Mouse (Mus musculus) lung, embryonic 16.5 days (tissue): ENCODE data around the gene Gmeb2. TPM values are rescaled to one million over a fixed set of nuclear protein-coding genes. Genes with fewer than 3 reads are reported as not detected.

Experiments
- ATAC-seq: fragments of 200-750 bp; cut with Nextera tagmentation; 2 replicates; pipeline ENCODE4 v1.8.0; 2017; ENCODE audit warnings: low read depth, mild to moderate bottlenecking, moderate library complexity
- H3K27ac ChIP-seq: fragments of 300-500 bp; sonication (generic); 2 replicates; pipeline ENCODE4 v1.5.1; 2014; ENCODE audit warnings: mild to moderate bottlenecking, control low read depth, low read length
- H3K27me3 ChIP-seq: fragments of 300-500 bp; sonication (generic); 2 replicates; pipeline ENCODE4 v1.6.1; 2014; ENCODE audit warnings: low read depth, low read length, mixed read lengths; ENCODE audit not compliant: control insufficient read depth, insufficient read depth
- H3K36me3 ChIP-seq: fragments of 300-500 bp; sonication (generic); 2 replicates; pipeline ENCODE4 v1.6.1; 2014; ENCODE audit warnings: low read length; ENCODE audit not compliant: control insufficient read depth, insufficient read depth
- H3K4me1 ChIP-seq: fragments of 300-500 bp; sonication (generic); replicated peaks from 2 replicates; pipeline ENCODE4 v1.6.1; 2014; ENCODE audit warnings: low read length, mixed read lengths; ENCODE audit not compliant: control insufficient read depth, insufficient read depth
- H3K4me2 ChIP-seq: fragments of 300-500 bp; sonication (generic); 2 replicates; pipeline ENCODE4 v1.6.1; 2014; ENCODE audit warnings: low read depth, low read length, control low read depth
- H3K4me3 ChIP-seq: fragments of 300-500 bp; sonication (generic); 2 replicates; pipeline ENCODE4 v1.5.1; 2014; ENCODE audit warnings: mild to moderate bottlenecking, low read length, control low read depth
- H3K9ac ChIP-seq: fragments of 300-500 bp; sonication (generic); 2 replicates; pipeline ENCODE4 v1.6.1; 2014; ENCODE audit warnings: low read length, control low read depth
- H3K9me3 ChIP-seq: fragments of 300-500 bp; sonication (generic); 2 replicates; pipeline ENCODE4 v1.6.1; 2016; ENCODE audit warnings: low read length; ENCODE audit not compliant: control insufficient read depth
- WGBS: fragments of 180-500 bp; shearing (Covaris S2); extraction: QIAGEN DNeasy Blood & Tissue Kit; methylation state at CpG from one replicate; pipeline ENCODE4 v1.1.7; 2014; 5-methylcytosine and 5-hydroxymethylcytosine counted together
- polyA plus RNA-seq: library from polyadenylated mRNA; unstranded; fragments of >200 nt; fragmentation: Nextera tagmentation; extraction: Ambion mirVana; gene quantifications from 2 replicates; pipeline ENCODE4 v1.2.1, GENCODE M21; 2015

The Gmeb2 gene
- polyA plus RNA-seq, 1 experiment from 2014 or later: 14.3 TPM

GRCm38 (mm10) chr2:181313344-181314079, 25.7 kb upstream of the Gmeb2 start:
- no peaks in the 10 kb centered on the region for H3K36me3 ChIP-seq
- ATAC-seq: peak; percentile 5; the same call in 1 of the 2 replicates
- WGBS: 3% methylated on average over 35 of the region's 35 CpGs
- peaks cover 5% of the 10 kb centered on the region; the same call in 1 of the 2 replicates for H3K4me1 ChIP-seq
- H3K27ac ChIP-seq: no peak overlapping the region
- H3K9ac ChIP-seq: no peak overlapping the region
- H3K27me3 ChIP-seq: peaks cover 32% of the 10 kb centered on the region
- no peak overlapping the region for H3K4me3 ChIP-seq
- no peaks in the 10 kb centered on the region for H3K9me3 ChIP-seq
- H3K4me2 ChIP-seq: no peak overlapping the region; the same call in 1 of the 2 replicates

DNA sequence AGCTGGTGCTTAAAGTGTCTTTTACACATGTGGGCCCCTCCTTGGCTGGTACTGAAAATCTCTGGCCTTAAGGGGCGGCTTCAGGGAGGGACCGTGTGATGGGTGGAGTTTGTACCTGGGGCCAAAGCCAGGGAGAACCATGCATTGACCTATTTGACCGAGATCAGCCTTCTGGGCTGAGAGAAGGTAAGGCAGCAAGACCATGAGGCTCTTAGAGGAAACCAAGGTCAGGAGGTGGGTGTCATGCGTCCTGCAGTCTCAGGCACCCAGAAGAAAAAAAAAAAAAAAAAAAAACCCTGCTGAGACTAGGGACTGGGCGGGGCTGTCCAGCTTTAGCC, 25.1 kb upstream of the Gmeb2 start:
- 9% methylated on average over 5 of the region's 5 CpGs for WGBS
- Histone ChIP-seq H3K27ac (no peak overlapping the region), H3K4me3 (no peak overlapping the region), H3K27me3 (peaks cover 32% of the 10 kb centered on the region), H3K4me2 (no peak overlapping the region), H3K36me3 (no peaks in the 10 kb centered on the region), H3K9me3 (no peaks in the 10 kb centered on the region), H3K4me1 (peaks cover 5% of the 10 kb centered on the region; the same call in 1 of the 2 replicates), H3K9ac (no peak overlapping the region)
- no peak for ATAC-seq

DNA sequence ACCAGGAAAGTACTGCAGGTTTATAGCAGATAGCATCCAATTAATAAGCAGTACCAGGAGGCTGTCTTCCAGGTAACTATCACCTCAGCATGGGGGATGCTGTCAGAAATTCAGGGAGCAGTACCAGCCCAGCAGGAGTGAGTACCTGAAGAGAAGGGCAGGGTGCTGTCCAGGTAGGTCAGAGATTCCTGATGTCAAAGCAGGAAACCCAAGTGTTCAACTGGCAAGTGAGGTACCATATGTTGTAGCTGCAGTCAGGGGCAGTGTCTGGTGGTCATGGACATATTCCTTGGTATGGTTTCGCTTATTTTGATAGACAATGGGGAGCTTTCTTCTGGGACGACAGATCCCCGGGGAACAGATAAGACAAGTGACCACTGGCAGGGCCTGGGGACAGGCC, 24.6 kb upstream of the Gmeb2 start:
- H3K9me3 ChIP-seq: no peaks in the 10 kb centered on the region
- no peak overlapping the region for H3K27ac ChIP-seq
- 70% methylated on average over 3 of the region's 3 CpGs for WGBS
- H3K4me3 ChIP-seq: no peak overlapping the region
- no peak overlapping the region for H3K4me2 ChIP-seq
- peaks cover 5% of the 10 kb centered on the region; the same call in 1 of the 2 replicates for H3K4me1 ChIP-seq
- ATAC-seq: no peak
- no peaks in the 10 kb centered on the region for H3K36me3 ChIP-seq
- peaks cover 35% of the 10 kb centered on the region for H3K27me3 ChIP-seq
- no peak overlapping the region for H3K9ac ChIP-seq

DNA sequence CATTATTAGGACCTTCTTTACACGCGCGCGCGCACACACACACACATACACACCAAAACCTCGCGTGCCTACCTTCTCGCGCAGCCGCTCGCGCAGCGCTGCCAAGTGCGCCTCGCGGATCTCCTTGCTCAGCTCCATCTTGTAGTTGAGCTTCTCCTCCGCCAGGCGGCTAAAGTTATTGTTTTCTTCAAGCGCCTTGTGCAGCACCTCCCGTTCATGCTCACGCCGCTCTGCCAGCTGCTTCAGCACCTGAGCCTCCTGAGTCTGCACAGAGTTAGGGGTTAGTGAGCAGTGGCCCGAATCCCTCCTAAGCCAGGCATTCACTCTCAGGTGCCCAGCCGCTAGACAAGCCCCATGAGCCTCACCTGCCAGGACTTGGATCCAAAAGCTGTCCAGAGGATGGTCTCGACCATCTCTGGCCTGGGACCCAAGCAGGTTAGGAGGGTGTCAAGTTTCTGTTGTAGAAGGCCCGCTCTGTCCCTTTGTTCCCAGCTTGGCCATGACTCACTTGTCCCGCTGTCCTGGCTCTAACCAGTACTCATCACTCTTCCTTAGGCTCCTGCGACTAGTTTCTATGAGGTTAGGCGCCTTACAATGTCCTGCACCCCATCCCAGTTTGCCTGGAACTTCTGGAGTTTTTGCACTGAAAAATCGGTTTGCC, 19.4 kb upstream of the Gmeb2 start:
- Histone ChIP-seq H3K9me3 (no peaks in the 10 kb centered on the region), H3K4me2 (no peak overlapping the region), H3K27ac (no peak overlapping the region), H3K36me3 (no peaks in the 10 kb centered on the region), H3K9ac (no peak overlapping the region), H3K27me3 (peaks cover 19% of the 10 kb centered on the region), H3K4me1 (no peaks in the 10 kb centered on the region), H3K4me3 (no peak overlapping the region)
- no peak for ATAC-seq
- 7% methylated on average over 30 of the region's 30 CpGs for WGBS

GRCm38 (mm10) chr2:181304944-181305343, 17.1 kb upstream of the Gmeb2 start:
- H3K36me3 ChIP-seq: peaks cover 10% of the 10 kb centered on the region
- no peak overlapping the region for H3K4me2 ChIP-seq
- no peak overlapping the region for H3K27ac ChIP-seq
- no peak overlapping the region for H3K4me3 ChIP-seq
- H3K27me3 ChIP-seq: peaks cover 13% of the 10 kb centered on the region
- H3K9ac ChIP-seq: no peak overlapping the region
- no peaks in the 10 kb centered on the region for H3K4me1 ChIP-seq
- ATAC-seq: no peak
- peaks cover 3% of the 10 kb centered on the region; the same call in 1 of the 2 replicates for H3K9me3 ChIP-seq
- 81% methylated on average over 1 of the region's 1 CpGs for WGBS

DNA sequence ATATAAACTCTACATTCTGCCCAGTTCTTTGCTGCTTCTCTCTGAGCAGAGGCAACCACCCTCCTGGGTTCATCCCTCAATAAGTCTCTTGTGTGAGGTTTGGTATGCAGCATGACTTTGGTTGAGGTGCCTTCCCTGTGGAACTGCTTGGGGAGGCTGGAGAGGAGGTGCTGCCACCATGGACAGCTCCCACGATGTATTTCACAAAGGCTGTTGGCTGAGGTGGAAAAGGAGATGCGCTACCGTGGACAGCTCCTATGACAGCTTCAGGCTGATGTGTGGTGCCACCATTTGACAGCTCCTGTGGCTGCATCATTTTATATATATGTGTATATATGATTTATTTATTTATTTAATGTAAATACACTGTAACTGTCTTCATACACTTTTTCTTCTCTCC, 14.2 kb upstream of the Gmeb2 start:
- Histone ChIP-seq H3K9me3 (peaks cover 3% of the 10 kb centered on the region; the same call in 1 of the 2 replicates), H3K9ac (no peak overlapping the region), H3K4me3 (no peak overlapping the region), H3K27ac (no peak overlapping the region), H3K27me3 (peaks cover 10% of the 10 kb centered on the region), H3K36me3 (peaks cover 10% of the 10 kb centered on the region), H3K4me2 (no peak overlapping the region), H3K4me1 (no peaks in the 10 kb centered on the region)
- WGBS: 26% methylated on average over 3 of the region's 3 CpGs
- no peak for ATAC-seq

DNA sequence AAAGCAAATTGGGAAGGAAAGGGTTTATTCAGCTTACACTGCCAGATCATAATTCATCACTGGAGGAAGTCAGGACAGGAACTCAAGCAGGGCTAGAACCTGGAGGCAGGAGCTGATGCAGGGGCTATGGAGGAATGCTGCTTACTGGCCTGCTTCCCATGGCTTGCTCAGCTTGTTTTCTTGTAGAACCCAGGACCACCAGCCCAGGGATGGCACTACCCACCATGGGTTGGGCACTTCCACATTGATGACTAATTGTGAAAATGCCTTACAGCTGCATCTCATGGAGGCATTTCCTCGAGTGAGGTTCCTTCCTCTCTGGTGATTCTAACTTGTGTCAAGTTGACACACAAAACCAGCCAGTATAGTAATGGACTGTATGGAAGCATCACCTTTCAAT, 3.1 kb upstream of the Gmeb2 start:
- Histone ChIP-seq H3K36me3 (peaks cover 3% of the 10 kb centered on the region), H3K4me1 (peaks cover 12% of the 10 kb centered on the region), H3K4me3 (no peak overlapping the region), H3K9me3 (no peaks in the 10 kb centered on the region), H3K9ac (no peak overlapping the region), H3K27me3 (no peaks in the 10 kb centered on the region), H3K27ac (no peak overlapping the region), H3K4me2 (no peak overlapping the region)
- no peak for ATAC-seq
- WGBS: 61% methylated on average over 1 of the region's 1 CpGs

DNA sequence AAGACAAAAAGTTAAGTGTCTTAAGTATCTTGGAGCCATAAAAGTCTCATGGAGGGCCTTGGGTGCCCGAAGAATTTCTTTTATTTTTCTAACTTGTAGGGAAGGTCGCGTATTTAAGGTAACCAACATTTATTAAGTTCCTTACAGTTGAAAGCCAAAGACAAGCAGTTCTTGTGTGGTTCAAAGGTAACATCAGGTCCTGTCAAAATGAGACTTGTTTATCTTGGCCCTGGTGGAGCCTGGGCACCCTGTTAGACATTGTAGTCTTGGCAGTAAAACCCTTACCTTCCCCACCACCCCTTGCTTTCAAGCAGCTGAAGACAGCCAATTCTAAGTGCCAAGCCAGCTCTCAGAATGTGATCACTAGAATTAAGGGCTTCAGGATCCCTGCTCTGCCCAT, 856 bp upstream of the Gmeb2 start:
- Histone ChIP-seq H3K4me2 (peak overlapping the region; percentile 58), H3K27me3 (no peaks in the 10 kb centered on the region), H3K27ac (no peak overlapping the region), H3K4me1 (peaks cover 12% of the 10 kb centered on the region), H3K36me3 (peaks cover 3% of the 10 kb centered on the region), H3K4me3 (peak overlapping the region; percentile 79), H3K9ac (peak overlapping the region; percentile 58), H3K9me3 (no peaks in the 10 kb centered on the region)
- WGBS: 62% methylated on average over 3 of the region's 3 CpGs
- no peak for ATAC-seq

GRCm38 (mm10) chr2:181287338-181287957, 387 bp downstream of the Gmeb2 start:
- peak overlapping the region; percentile 79 for H3K4me3 ChIP-seq
- WGBS: 0% methylated on average over 17 of the region's 71 CpGs
- ATAC-seq: peak; percentile 92
- H3K4me2 ChIP-seq: peak overlapping the region; percentile 84
- no peaks in the 10 kb centered on the region for H3K27me3 ChIP-seq
- H3K27ac ChIP-seq: peak overlapping the region; percentile 96
- peak overlapping the region; percentile 96 for H3K9ac ChIP-seq
- H3K36me3 ChIP-seq: peaks cover 3% of the 10 kb centered on the region
- peaks cover 12% of the 10 kb centered on the region for H3K4me1 ChIP-seq
- no peaks in the 10 kb centered on the region for H3K9me3 ChIP-seq
